Mouse (Mus musculus) intestine, embryonic 14.5 days (tissue): ENCODE measurements around the gene AB124611. TPM values are rescaled to one million over a fixed set of nuclear protein-coding genes. Genes with fewer than 3 reads are reported as not detected.
"Not testable (repeated sequence)": the region's sequence is repeated elsewhere in the genome, so short reads cannot be mapped to it uniquely, and the experiment has no call there.

ENCODE experiments used
- ATAC-seq: fragments of 200-750 bp; cut with Nextera tagmentation; replicated peaks from 2 replicates; pipeline ENCODE4 v1.8.0; 2017; ENCODE audit warnings: low read depth, moderate number of reproducible peaks, moderate TSS enrichment, moderate library complexity; ENCODE audit not compliant: low FRiP score, low TSS enrichment
- DNase-seq: peaks from one replicate; pipeline ENCODE4 v3.0.0-alpha.2; 2018; ENCODE audit warnings: low spot score
- H3K27ac ChIP-seq: fragments of 300-500 bp; sonication (generic); 2 replicates; pipeline ENCODE4 v1.5.1; 2014; ENCODE audit warnings: low read depth, mild to moderate bottlenecking, control low read depth
- H3K27me3 ChIP-seq: fragments of 300-500 bp; sonication (generic); replicated peaks from 2 replicates; pipeline ENCODE4 v1.6.1; 2014; ENCODE audit warnings: low read length, control low read depth; ENCODE audit not compliant: control insufficient read depth, insufficient read depth
- H3K36me3 ChIP-seq: fragments of 300-500 bp; sonication (generic); 2 replicates; pipeline ENCODE4 v1.6.1; 2014; ENCODE audit warnings: low read length, control low read depth; ENCODE audit not compliant: control insufficient read depth, insufficient read depth
- H3K4me1 ChIP-seq: fragments of 300-500 bp; sonication (generic); replicated peaks from 2 replicates; pipeline ENCODE4 v1.6.1; 2014; ENCODE audit warnings: low read length, control low read depth, mixed read lengths; ENCODE audit not compliant: control insufficient read depth, insufficient read depth
- H3K4me2 ChIP-seq: fragments of 300-500 bp; sonication (generic); 2 replicates; pipeline ENCODE4 v1.6.1; 2014; ENCODE audit warnings: low read length
- H3K4me3 ChIP-seq: fragments of 300-500 bp; sonication (generic); 2 replicates; pipeline ENCODE4 v1.5.1; 2014; ENCODE audit warnings: low read depth, low read length, control low read depth, mixed read lengths
- H3K9ac ChIP-seq: fragments of 300-500 bp; sonication (generic); 2 replicates; pipeline ENCODE4 v1.6.1; 2014; ENCODE audit warnings: mild to moderate bottlenecking, low read length
- H3K9me3 ChIP-seq: fragments of 300-500 bp; sonication (generic); 2 replicates; pipeline ENCODE4 v1.6.1; 2016; ENCODE audit warnings: low read length, control low read depth; ENCODE audit not compliant: control insufficient read depth
- WGBS: fragments of 180-500 bp; shearing (Covaris S2); extraction: QIAGEN DNeasy Blood & Tissue Kit; methylation state at CpG from one replicate; pipeline ENCODE4 v1.1.7; 2014; 5-methylcytosine and 5-hydroxymethylcytosine counted together
- polyA plus RNA-seq: library from polyadenylated mRNA; unstranded; fragments of >200 nt; fragmentation: Nextera tagmentation; extraction: Ambion mirVana; gene quantifications from 2 replicates; pipeline ENCODE4 v1.2.1, GENCODE M21; 2014

The AB124611 gene
- polyA plus RNA-seq: 3.1 and 4.2 TPM in 2 replicates

DNA sequence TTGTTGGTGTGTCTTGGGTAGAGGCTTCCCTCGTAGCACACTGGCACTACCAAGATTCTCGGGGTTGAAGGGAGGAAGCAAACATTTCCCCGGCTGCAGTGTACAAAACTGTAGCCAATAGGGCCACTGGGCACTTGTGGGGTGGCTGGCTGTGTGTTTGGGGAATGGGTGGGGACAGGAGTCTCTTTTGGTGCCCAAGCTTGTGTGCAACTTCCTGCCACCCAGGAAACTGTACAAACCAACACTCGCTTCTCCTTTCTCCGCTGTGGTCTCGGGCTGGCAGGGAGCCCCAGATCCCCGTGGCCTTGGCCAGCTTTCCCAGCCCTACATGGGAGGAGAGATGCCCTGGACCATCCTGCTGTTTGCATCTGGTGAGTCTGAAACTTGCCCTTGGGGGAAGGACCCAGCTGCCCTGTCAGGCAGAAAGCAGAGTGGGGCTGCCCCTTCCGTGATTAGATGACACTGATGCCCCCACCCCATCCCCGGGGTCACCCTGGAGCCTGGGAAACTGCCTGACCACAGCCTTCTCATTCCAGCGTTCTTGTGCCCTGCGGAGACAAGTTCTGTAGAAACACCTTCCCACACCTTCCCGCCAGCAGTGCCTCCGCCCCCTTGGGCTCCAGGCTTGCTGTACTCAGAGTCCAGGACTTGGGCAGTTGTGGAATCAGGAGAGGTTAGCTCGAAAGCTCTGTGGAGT, at the start of gene AB124611:
Gene AB124611, plus strand, starts transcription at position 240 of the 697 bp plus-strand sequence.
- DNase-seq (no peak), ATAC-seq (no peak)
- no peak within 1 kb of the TSS for H3K4me3 ChIP-seq
- H3K9me3 ChIP-seq: no peaks in the 10 kb centered on the region
- H3K4me2 ChIP-seq: no peak within 1 kb of the TSS
- 63% methylated on average over 14 of the region's 14 CpGs for WGBS
- H3K9ac ChIP-seq: no peak within 1 kb of the TSS
- H3K36me3 ChIP-seq: no peaks in the 10 kb centered on the region
- no peaks in the 10 kb centered on the region for H3K4me1 ChIP-seq
- H3K27me3 ChIP-seq: no peaks in the 10 kb centered on the region
- no peak within 1 kb of the TSS for H3K27ac ChIP-seq

DNA sequence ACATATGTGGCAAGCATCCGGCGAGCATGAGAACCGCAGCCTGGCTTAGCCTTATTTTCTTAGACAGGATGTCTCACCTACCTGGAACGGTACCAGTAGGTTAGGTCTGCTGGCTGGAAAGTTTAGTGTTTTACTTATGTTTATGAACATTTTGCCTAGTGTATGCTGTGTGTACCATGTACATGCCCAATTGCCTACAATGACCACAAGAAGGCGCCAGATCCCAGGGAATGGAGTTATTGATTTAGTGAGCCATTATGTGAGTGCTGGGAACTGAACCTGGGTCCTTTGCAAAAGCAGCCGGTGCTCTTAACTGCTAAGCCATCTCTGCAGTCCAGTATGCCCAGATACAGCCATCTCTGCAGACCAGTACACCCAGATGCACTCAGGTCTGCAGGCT, 48.3 kb upstream of the AB124611 start:
- H3K9me3 ChIP-seq: peaks cover 4% of the 10 kb centered on the region; the same call in 1 of the 2 replicates
- 98% methylated on average over 6 of the region's 6 CpGs for WGBS
- H3K9ac ChIP-seq: no peak overlapping the region
- no peak overlapping the region for H3K4me2 ChIP-seq
- H3K4me1 ChIP-seq: no peaks in the 10 kb centered on the region
- no peaks in the 10 kb centered on the region for H3K27me3 ChIP-seq
- H3K36me3 ChIP-seq: peaks cover 76% of the 10 kb centered on the region
- ATAC-seq: no peak
- no peak overlapping the region for H3K27ac ChIP-seq
- no peak for DNase-seq
- H3K4me3 ChIP-seq: no peak overlapping the region

DNA sequence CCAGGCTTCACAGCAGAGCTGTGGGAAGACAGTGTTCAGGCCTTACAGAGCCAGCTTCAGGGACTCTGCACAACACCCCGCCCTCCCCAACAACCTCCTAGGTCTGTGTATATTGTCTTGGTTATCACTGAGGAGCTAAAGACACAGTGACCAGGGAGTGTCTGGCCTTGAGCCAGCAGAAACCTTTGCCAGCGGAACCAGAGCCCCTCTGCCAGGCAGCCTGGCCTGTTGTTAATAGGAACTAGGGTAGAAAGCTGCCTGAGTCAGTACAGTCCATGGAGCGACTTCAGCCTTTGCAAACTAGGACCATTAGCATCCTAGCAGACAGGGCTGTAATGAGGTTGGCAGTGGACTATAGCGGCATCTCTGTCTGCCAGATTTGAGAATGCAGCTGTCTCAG, 41.9 kb upstream of the AB124611 start:
- Histone ChIP-seq H3K4me3 (no peak overlapping the region), H3K9me3 (no peaks in the 10 kb centered on the region), H3K27ac (no peak overlapping the region), H3K4me2 (no peak overlapping the region), H3K9ac (no peak overlapping the region), H3K36me3 (peaks cover 62% of the 10 kb centered on the region), H3K4me1 (no peaks in the 10 kb centered on the region), H3K27me3 (no peaks in the 10 kb centered on the region)
- DNase-seq (no peak), ATAC-seq (no peak)
- WGBS: 95% methylated on average over 4 of the region's 4 CpGs

DNA sequence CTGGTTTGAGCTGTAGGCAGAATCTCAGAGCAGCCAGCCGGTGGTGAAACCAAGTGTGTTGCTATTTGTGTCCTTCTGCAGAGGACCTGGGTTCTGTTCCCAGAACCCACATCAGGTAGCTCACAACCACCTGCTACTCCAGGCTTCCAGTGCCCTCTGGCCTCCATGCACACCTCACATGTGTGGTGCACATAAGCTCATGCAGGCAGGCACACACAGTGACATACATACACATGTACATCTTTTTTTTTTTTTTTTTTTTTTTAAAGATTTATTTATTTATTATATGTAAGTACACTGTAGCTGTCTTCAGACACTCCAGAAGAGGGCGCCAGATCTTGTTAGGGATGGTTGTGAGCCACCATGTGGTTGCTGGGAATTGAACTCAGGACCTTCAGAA, 37.7 kb upstream of the AB124611 start:
- peaks cover 45% of the 10 kb centered on the region for H3K36me3 ChIP-seq

DNA sequence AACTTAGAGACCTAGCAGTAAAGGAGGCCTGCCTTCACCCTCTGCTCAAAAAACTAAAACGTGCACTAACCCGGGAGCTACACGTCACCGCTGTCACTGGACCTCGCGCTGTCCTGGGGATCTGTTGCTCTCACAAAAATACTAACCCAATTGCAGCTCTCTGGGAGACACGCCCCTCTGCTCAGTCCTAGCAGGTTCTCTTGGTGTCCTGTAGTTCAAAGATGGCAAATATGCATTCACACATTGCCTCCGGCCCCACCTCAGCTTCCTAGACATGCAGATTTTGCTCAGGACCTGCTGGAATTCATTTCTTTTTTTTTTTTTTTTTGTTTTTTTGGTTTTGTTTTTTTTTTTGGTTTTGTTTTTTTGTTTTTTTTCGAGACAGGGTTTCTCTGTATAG, 35.3 kb upstream of the AB124611 start:
- Histone ChIP-seq H3K27ac (no peak overlapping the region), H3K4me3 (no peak overlapping the region), H3K9ac (no peak overlapping the region), H3K27me3 (no peaks in the 10 kb centered on the region), H3K4me2 (no peak overlapping the region), H3K4me1 (no peaks in the 10 kb centered on the region), H3K36me3 (peaks cover 35% of the 10 kb centered on the region), H3K9me3 (no peaks in the 10 kb centered on the region)
- 91% methylated on average over 9 of the region's 9 CpGs for WGBS
- DNase-seq (no peak), ATAC-seq (no peak)

More for the DNA sequence above, 37.7 kb upstream of the AB124611 start:
- not testable (repeated sequence) for H3K4me1 ChIP-seq, H3K4me3 ChIP-seq, H3K9ac ChIP-seq, H3K4me2 ChIP-seq, H3K9me3 ChIP-seq, DNase-seq, H3K27ac ChIP-seq, ATAC-seq, H3K27me3 ChIP-seq
- WGBS: 96% methylated on average over 1 of the region's 2 CpGs

DNA sequence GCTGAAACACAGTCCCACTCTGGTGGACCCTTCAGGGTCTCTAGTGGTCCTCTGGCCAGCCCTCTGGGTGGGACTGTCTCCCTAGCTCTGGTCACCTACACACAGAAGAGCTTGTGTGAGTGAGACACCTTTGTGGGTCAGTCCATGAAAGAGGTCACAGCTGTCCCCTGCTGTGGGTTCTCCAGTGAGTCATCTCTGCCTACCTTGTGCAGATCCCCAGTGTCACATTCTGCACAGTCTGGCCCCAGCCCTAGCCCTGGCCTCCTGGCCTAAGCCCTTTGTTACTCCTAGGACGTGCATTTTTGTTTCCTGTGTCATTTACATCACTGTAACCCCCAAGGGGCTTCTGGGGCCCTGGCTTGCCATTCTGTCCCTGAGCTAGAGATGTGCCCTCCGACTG, 32.1 kb upstream of the AB124611 start:
- Histone ChIP-seq H3K9me3 (no peaks in the 10 kb centered on the region), H3K4me2 (no peak overlapping the region), H3K27ac (no peak overlapping the region), H3K4me1 (no peaks in the 10 kb centered on the region), H3K36me3 (peaks cover 22% of the 10 kb centered on the region), H3K9ac (no peak overlapping the region), H3K4me3 (no peak overlapping the region), H3K27me3 (no peaks in the 10 kb centered on the region)
- ATAC-seq (no peak), DNase-seq (no peak)
- WGBS: 65% methylated on average over 2 of the region's 2 CpGs

DNA sequence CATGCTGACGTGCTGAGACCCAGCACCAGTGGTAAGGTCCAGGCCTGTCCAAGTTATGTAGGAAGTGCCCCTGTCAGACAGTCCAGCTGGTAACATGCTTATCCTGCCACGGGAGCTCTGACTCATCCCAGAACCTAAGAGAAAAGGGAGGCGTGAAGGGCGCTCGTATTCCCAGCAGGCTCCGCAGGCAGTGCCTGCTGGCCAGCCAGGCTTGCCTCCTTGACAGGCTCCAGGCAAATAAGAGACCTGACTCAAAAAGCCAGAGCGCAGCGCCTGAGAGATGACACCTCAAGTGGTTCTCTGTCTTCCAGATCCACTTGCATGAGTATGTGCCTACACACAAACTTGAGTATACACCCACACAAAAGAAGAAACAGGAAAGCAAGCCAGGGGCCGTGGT, 31.2 kb upstream of the AB124611 start:
- WGBS: 81% methylated on average over 9 of the region's 9 CpGs

DNA sequence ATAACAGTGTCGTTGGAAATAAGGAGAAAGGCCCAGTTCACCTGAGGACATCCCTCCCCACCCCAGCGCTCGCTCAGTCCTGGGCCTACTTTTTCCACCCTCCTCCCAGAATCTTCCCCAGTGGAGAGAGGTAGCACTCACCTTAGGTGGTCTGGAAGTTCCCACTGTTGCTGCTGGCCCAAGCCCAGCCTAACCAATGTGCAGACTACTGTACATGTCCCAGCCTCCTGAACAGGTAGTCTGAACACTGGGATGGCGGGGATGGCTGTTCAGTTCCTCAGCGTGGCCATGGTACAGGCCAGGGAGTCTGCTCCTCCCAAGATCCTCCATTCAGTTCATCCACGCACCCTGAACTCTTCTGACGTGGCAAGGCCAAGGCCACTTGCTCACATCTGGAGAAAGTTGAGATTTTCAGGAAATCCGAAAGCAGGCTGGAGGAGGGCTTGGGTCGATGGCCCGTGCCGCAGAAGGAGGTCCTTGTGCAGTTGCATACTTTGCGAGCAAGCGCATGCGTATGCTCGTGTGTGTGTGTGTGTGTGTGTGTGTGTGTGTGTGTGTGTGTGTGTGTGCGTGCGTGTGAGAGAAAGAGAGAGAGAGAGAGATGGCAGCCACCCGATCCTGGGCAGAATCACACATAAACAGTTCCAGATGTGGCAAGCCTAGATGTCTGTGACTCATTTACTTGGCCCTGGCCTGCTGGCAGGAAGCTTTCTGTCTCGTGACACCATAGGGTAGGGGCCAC, 29.5 kb upstream of the AB124611 start:
- no peak overlapping the region for H3K9ac ChIP-seq
- DNase-seq (no peak), ATAC-seq (no peak)
- no peaks in the 10 kb centered on the region for H3K9me3 ChIP-seq
- H3K36me3 ChIP-seq: peaks cover 32% of the 10 kb centered on the region
- H3K4me2 ChIP-seq: no peak overlapping the region
- WGBS: 80% methylated on average over 19 of the region's 19 CpGs
- no peaks in the 10 kb centered on the region for H3K27me3 ChIP-seq
- no peaks in the 10 kb centered on the region for H3K4me1 ChIP-seq
- no peak overlapping the region for H3K27ac ChIP-seq
- H3K4me3 ChIP-seq: no peak overlapping the region

More for the DNA sequence above, 31.2 kb upstream of the AB124611 start:
- Histone ChIP-seq H3K27ac (no peak overlapping the region), H3K4me2 (no peak overlapping the region), H3K9me3 (no peaks in the 10 kb centered on the region), H3K4me1 (no peaks in the 10 kb centered on the region), H3K9ac (no peak overlapping the region), H3K36me3 (peaks cover 28% of the 10 kb centered on the region), H3K4me3 (no peak overlapping the region), H3K27me3 (no peaks in the 10 kb centered on the region)
- ATAC-seq (no peak), DNase-seq (no peak)
